Mouse (Mus musculus) erythroblast, embryonic 14.5 days (primary cell): ENCODE results near the gene 5430419D17Rik.

Source experiments
- GATA1 ChIP-seq: IDR thresholded peaks from 2 replicates; pipeline ENCODE4 v1.6.1; 2012; ENCODE audit warnings: low read length, inconsistent platforms, mixed read lengths
- TAL1 ChIP-seq: IDR thresholded peaks from 3 replicates; pipeline ENCODE4 v1.6.1; 2012; ENCODE audit warnings: low read length, inconsistent platforms, mixed read lengths

DNA sequence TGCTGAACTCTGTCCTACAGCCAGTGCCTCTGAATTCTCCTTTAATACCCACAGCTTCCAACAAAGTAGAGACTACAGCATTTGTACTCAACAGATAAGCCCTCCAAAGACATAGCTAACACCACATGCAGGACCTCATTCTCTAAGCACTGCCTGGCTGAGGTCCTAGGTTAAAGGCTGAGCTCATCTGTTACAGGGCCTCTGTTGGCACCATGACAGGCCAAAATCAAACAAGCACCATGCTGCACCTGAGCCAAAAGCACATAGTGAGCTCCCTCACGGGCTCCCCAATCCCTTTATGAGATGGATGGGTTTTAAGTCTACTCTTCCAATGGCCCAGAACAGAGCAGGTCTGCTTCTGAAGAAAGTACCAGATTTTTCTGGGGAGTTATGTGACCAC, 83.1 kb downstream of the 5430419D17Rik start:
- TF ChIP-seq TAL1: no peak
- TF ChIP-seq GATA1: no peak
